Mouse (Mus musculus) MEL (cell line): ENCODE data around the gene Slc9a3r1.

Experiments
- CHD2 ChIP-seq: IDR thresholded peaks from 2 replicates; pipeline ENCODE4 v1.6.1; 2011; ENCODE audit warnings: low read length, improper control_type of control experiment
- CTCF ChIP-seq, 3 experiments: IDR thresholded peaks in 2 of 3; conservative IDR thresholded peaks in 1 of 3; 2 replicates each; pipeline ENCODE4 v1.5.1; 2011 to 2012; ENCODE audit warnings: low read length in 3 of 3, low read depth in 2 of 3, mild to moderate bottlenecking in 2 of 3, improper control_type of control experiment in 1 of 3, inconsistent platforms in 1 of 3, mixed read lengths in 1 of 3, moderate library complexity in 1 of 3; ENCODE audit not compliant: control insufficient read depth in 1 of 3, insufficient read depth in 1 of 3, poor library complexity in 1 of 3, severe bottlenecking in 1 of 3
- ELF1 ChIP-seq: IDR thresholded peaks from 2 replicates; pipeline ENCODE4 v1.6.1; 2014; ENCODE audit warnings: low read depth, mild to moderate bottlenecking, inconsistent platforms, low read length, improper control_type of control experiment, moderate library complexity
- KAT2A ChIP-seq: conservative IDR thresholded peaks from 2 replicates; pipeline ENCODE4 v1.6.1; 2012; ENCODE audit warnings: low read depth, low read length, improper control_type of control experiment, inconsistent platforms
- MXI1 ChIP-seq: IDR thresholded peaks from 2 replicates; pipeline ENCODE4 v1.6.1; 2011; ENCODE audit warnings: mild to moderate bottlenecking, low read depth, low read length, improper control_type of control experiment
- POLR2A ChIP-seq, 2 experiments: IDR thresholded peaks; 2 replicates each; pipeline ENCODE4 v1.6.1; 2011 to 2012; ENCODE audit warnings: low read length in 2 of 2, mild to moderate bottlenecking in 2 of 2, control low read depth in 1 of 2, improper control_type of control experiment in 1 of 2, low read depth in 1 of 2, moderate library complexity in 1 of 2; ENCODE audit not compliant: control insufficient read depth in 1 of 2, insufficient read depth in 1 of 2, poor library complexity in 1 of 2
- RCOR1 ChIP-seq: IDR thresholded peaks from 2 replicates; pipeline ENCODE4 v1.6.1; 2012; ENCODE audit warnings: low read depth, mild to moderate bottlenecking, inconsistent platforms, low read length, improper control_type of control experiment
- TBP ChIP-seq: IDR thresholded peaks from 2 replicates; pipeline ENCODE4 v1.8.0; 2011; ENCODE audit warnings: low read depth, low read length, improper control_type of control experiment
- ZC3H11A ChIP-seq: IDR thresholded peaks from 2 replicates; pipeline ENCODE4 v1.6.1; 2012; ENCODE audit warnings: low read depth, mild to moderate bottlenecking, inconsistent platforms, low read length, improper control_type of control experiment
- ZKSCAN1 ChIP-seq: IDR thresholded peaks from 2 replicates; pipeline ENCODE4 v1.6.1; 2012; ENCODE audit warnings: low read depth, mild to moderate bottlenecking, inconsistent platforms, low read length, improper control_type of control experiment, moderate library complexity

DNA sequence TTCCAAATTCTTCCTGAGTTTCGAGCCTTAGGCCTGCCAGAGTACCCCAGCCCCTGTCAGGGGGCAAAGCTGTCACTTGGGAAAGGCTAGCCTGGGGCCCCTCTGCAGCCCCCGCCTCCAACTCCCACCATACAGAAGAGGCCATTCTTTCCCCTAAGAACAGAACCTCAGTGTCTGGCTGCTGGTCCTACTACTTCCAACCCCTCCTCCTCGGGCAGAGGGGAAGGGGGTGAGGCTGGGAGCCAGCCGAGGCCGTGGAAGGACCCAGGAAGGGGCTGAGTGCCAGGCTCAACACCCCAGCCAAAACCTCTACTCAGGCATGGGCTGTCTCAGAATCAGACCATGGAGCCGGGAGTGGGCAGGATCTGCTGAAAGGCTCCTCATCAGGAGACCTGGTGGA lies 16.1 kb downstream of the Slc9a3r1 start:
- TF ChIP-seq RCOR1: no peak
- TF ChIP-seq KAT2A: no peak
- TF ChIP-seq POLR2A (IDR thresholded peaks at IDR 0.05; ENCODE audit: control insufficient read depth in 1 of 2, insufficient read depth in 1 of 2, low read depth in 1 of 2, low read length in 2 of 2, poor library complexity in 1 of 2): no peak
- no peak for TF ChIP-seq CTCF (IDR thresholded peaks at IDR 0.05 in 2 of 3, conservative IDR thresholded peaks at IDR 0.05 in 1 of 3; ENCODE audit: control insufficient read depth in 1 of 3, insufficient read depth in 1 of 3, low read depth in 2 of 3, low read length in 3 of 3, poor library complexity in 1 of 3, severe bottlenecking in 1 of 3)
- no peak for TF ChIP-seq ELF1
- no peak for TF ChIP-seq TBP
- no peak for TF ChIP-seq MXI1
- no peak for TF ChIP-seq ZKSCAN1
- no peak for TF ChIP-seq ZC3H11A
- TF ChIP-seq CHD2: no peak
